Mouse (Mus musculus) testis, adult 2 months (tissue): ENCODE measurements around the gene Stradb. TPM values are rescaled to one million over a fixed set of nuclear protein-coding genes. Genes with fewer than 3 reads are reported as not detected.
"Not testable (repeated sequence)": the region's sequence is repeated elsewhere in the genome, so short reads cannot be mapped to it uniquely, and the experiment has no call there.

Experiments used
- H3K27ac ChIP-seq: fragments of 200-500 bp; 2 replicates; pipeline ENCODE4 v1.5.1; 2012; ENCODE audit warnings: low read depth, low read length; ENCODE audit not compliant: control insufficient read depth, insufficient read depth
- H3K27me3 ChIP-seq: fragments of 200-500 bp; 2 replicates; pipeline ENCODE4 v1.6.1; 2012; ENCODE audit warnings: mild to moderate bottlenecking, low read length, moderate library complexity; ENCODE audit not compliant: control insufficient read depth, insufficient read depth
- H3K36me3 ChIP-seq: fragments of 200-500 bp; 2 replicates; pipeline ENCODE4 v1.6.1; 2012; ENCODE audit warnings: mild to moderate bottlenecking, low read length; ENCODE audit not compliant: control insufficient read depth, insufficient read depth
- H3K4me1 ChIP-seq: fragments of 200-500 bp; 2 replicates; pipeline ENCODE4 v1.6.1; 2012; ENCODE audit warnings: low read length; ENCODE audit not compliant: control insufficient read depth, insufficient read depth
- H3K4me3 ChIP-seq: fragments of 200-500 bp; 2 replicates; pipeline ENCODE4 v1.5.1; 2012; ENCODE audit warnings: low read depth, mild to moderate bottlenecking, low read length, moderate library complexity, mixed read lengths; ENCODE audit not compliant: control insufficient read depth
- CTCF ChIP-seq: fragments of 200-500 bp; IDR thresholded peaks from 2 replicates; pipeline ENCODE4 v1.5.1; 2012; ENCODE audit warnings: low read depth, mild to moderate bottlenecking, inconsistent platforms, low read length, moderate library complexity; ENCODE audit not compliant: control insufficient read depth, insufficient read depth, insufficient replicate concordance
- POLR2A ChIP-seq: fragments of 200-500 bp; IDR thresholded peaks from 2 replicates; pipeline ENCODE4 v1.6.1; 2012; ENCODE audit warnings: low read depth, mild to moderate bottlenecking, inconsistent platforms, low read length, moderate library complexity; ENCODE audit not compliant: control insufficient read depth
- polyA plus RNA-seq: library from polyadenylated mRNA; depleted of rRNA; stranded (reverse); fragments of >200 nt; gene quantifications from 2 replicates; pipeline ENCODE4 v1.2.3, GENCODE M21; 2012

Gene Stradb
- polyA plus RNA-seq, 1 experiment = 11.6 TPM

DNA sequence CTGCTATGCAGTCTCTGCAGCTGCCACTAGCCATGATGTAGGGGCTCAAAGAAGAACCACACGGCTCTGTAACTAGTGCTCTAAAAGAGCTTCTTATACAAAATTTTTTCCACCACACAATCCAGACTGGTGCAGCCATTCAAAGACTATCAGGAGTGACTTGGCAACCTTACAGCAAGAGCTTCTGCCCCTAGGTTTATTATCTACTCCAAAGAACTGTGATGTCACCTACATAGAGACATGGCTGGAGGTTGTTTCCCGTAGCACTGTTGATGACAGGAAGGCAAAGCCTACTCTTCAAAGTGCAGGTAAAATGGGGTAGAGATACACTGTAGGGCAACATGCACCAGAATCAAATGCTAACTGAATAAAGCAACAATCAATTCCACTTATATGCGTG, 17.6 kb upstream of the Stradb start:
- no peak overlapping the region for H3K4me3 ChIP-seq
- H3K36me3 ChIP-seq = no peaks in the 10 kb centered on the region
- TF ChIP-seq CTCF = no peak
- no peak for TF ChIP-seq POLR2A
- H3K27ac ChIP-seq = no peak overlapping the region
- no peaks in the 10 kb centered on the region for H3K4me1 ChIP-seq
- no peaks in the 10 kb centered on the region for H3K27me3 ChIP-seq

DNA sequence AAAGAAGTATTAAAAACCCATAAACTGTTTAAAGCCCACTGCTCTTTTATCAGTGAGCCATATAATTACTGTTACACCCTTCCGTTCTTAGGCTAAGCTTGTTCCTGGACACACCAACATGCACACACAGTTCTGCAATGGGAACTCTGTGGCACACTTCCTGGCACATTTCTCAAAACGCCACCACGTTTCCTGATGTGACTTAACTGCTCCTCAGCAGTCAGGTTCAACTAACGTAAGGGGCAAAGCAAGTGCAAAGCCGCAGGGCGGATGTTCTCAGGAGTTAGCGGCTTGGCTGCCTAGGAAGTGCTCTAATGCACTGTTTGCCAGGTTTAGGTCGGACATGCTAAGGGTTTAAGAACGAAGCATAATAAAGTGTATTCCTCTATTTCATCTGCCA, 17.1 kb upstream of the Stradb start:
- H3K4me1 ChIP-seq = no peaks in the 10 kb centered on the region
- H3K4me3 ChIP-seq = no peak overlapping the region
- H3K27me3 ChIP-seq = no peaks in the 10 kb centered on the region
- H3K27ac ChIP-seq = no peak overlapping the region
- no peaks in the 10 kb centered on the region for H3K36me3 ChIP-seq
- TF ChIP-seq POLR2A (no peak), CTCF (no peak)

- H3K27me3 ChIP-seq = no peaks in the 10 kb centered on the region
- no peak overlapping the region for H3K4me3 ChIP-seq
- no peak overlapping the region for H3K27ac ChIP-seq
- no peaks in the 10 kb centered on the region for H3K4me1 ChIP-seq
- no peaks in the 10 kb centered on the region for H3K36me3 ChIP-seq
- TF ChIP-seq CTCF (no peak), POLR2A (no peak)
Measured at GRCm38 (mm10) chr1:58957931-58958330, 15.4 kb upstream of the Stradb start.

GRCm38 (mm10) chr1:58958789-58959526, 14.4 kb upstream of the Stradb start:
- not testable (repeated sequence) for H3K4me1 ChIP-seq, H3K36me3 ChIP-seq, H3K27ac ChIP-seq, H3K4me3 ChIP-seq, H3K27me3 ChIP-seq

- Histone ChIP-seq H3K27me3 (no peaks in the 10 kb centered on the region), H3K4me1 (no peaks in the 10 kb centered on the region), H3K36me3 (no peaks in the 10 kb centered on the region), H3K27ac (no peak overlapping the region), H3K4me3 (no peak overlapping the region)
- TF ChIP-seq CTCF (no peak), POLR2A (no peak)
Measured at GRCm38 (mm10) chr1:58959682-58960081, 13.6 kb upstream of the Stradb start.

- peak overlapping the region; percentile 12; the same call in 1 of the 2 replicates for H3K27ac ChIP-seq
- no peaks in the 10 kb centered on the region for H3K4me1 ChIP-seq
Measured at GRCm38 (mm10) chr1:58961152-58961893, 12.0 kb upstream of the Stradb start.

GRCm38 (mm10) chr1:58962418-58962817, 10.9 kb upstream of the Stradb start:
- Histone ChIP-seq H3K4me1 (no peaks in the 10 kb centered on the region), H3K36me3 (no peaks in the 10 kb centered on the region)
- TF ChIP-seq POLR2A (no peak), CTCF (no peak)

More at GRCm38 (mm10) chr1:58961152-58961893, 12.0 kb upstream of the Stradb start:
- Histone ChIP-seq H3K27me3 (no peaks in the 10 kb centered on the region), H3K36me3 (no peaks in the 10 kb centered on the region), H3K4me3 (no peak overlapping the region)
- TF ChIP-seq CTCF (no peak), POLR2A (no peak)

More at GRCm38 (mm10) chr1:58962418-58962817, 10.9 kb upstream of the Stradb start:
- no peaks in the 10 kb centered on the region for H3K27me3 ChIP-seq
- no peak overlapping the region for H3K27ac ChIP-seq
- H3K4me3 ChIP-seq = no peak overlapping the region
